Mouse (Mus musculus): Measurements from ENCODE around the gene Braf.
"Not testable (repeated sequence)": the region's sequence is repeated elsewhere in the genome, so short reads cannot be mapped to it uniquely, and the experiment has no call there.

Braf gene

DNA sequence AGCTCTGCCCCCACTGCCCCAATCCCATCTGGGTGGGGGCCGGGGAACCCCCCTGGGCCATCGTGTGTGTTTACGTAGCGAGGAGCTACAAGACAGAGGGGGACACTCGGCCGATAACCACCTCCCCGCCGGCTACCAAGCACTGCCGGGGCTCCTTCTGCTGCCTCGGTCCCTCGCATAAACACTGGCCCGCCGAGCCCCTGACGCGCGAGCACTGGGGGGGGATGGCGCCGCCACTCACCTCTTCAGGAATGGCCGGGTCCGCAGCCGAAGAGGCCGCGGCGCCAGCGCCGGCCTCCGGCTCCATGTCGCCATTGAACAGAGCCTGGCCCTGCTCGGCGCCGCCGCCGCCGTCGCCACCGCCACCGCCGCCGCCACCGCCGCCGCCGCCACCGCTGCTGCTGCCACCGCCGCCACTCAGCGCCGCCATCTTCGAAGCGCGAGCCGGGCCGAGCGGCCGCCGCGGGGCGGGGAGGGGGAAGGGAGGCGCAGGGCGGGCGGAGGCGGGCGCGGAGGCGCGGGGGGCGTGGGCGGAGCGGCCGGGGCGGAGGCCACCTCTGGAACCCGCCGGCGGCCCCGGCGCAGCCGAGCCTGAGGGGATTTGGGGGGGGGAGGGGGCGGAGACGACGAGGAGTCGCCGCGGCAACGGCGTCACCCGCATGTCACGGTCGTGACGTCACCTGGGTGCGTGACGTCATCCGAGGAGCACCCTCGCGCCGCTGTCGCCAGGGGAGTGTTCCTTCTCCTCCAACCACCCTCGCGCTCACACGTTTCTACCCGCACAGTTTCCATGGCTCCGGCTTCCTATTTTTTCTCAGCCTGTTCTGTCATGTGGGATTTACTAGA is at the start of gene Braf:
TSS of gene Braf (minus strand) at position 598 of the 846 bp plus-strand sequence.
- DNase-seq (ENCODE audit: low read depth, low spot score), result peak; percentile 72

DNA sequence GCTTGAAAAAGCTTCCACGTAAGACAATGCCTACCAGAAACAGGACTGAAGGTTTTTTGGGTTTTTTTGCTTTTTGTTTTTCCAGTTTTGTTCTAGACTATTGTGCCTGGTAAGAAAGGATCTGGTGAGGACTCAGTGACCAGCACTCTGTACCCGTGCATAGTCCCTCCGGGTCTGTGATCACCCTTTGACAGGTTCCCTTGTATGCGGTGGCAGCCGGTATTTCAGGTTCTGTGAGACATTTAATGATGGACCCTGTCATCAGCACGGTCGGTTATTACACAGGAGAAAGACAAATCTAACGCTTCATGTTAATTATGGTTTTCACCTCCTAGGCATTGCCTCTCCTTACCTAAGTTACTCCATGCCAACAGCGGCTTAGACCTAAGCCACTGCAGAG is 49.8 kb upstream of the Braf start:
- DNase-seq (ENCODE audit: low read depth, low spot score), result no peak

DNA sequence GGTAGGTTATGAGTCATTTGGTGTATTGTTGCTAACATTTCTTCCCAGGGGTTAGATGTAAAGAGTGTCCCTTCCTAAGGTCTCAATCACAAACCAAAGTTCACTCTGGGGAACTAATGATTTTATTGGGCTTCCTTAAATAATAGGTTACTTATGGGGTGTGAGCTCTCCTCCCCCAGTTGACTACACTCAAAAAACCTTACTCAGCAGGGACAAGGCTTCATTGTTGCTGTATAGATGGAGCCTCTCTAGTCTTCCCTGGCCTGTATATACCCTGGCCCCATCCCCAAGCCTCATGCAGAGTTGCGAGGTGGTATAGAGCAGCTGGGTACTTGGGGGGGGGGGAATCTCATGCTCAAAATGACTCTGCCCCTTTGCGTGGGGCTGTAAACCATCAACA is 32.0 kb upstream of the Braf start:
- no peak for DNase-seq (ENCODE audit: low read depth, low spot score)

DNA sequence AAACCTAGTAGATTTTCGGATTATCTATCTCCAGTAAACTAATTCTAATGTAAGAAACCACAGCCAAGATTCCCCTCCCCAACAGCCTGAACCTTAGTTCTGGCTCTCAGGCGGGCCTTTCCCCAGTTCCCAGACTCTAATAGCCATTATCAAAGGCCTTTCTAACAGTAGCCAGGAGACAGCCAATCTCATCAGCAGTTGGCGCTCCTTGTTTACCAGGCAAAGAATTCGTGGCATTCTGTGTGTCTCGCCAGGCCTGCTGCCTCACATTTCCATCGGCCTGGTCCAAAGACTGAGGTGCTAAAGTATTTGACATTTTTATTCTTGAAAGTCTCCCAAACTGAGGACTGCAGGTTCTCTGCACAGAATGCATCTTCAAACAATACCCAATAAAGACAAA is 24.6 kb upstream of the Braf start:
- no peak for DNase-seq (ENCODE audit: low read depth, low spot score)

DNA sequence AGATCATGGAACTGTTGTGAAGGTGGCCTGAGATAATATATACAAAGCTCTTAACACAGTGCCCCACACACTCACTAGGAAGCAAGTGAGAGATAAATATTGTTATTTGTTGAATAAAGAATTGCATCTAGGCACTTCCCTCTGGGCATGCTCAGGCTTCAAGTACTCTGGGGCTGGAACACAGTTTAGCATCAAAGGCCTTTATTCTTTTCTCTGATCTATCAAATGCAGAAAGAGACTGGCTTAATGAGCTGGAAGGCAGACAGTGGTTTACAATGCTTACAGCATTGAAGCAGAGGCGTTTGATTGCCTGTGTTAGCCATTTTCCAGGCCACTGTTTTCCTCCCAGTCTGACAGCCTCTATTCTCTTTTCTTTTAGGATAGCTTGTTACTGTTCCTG is 21.8 kb upstream of the Braf start:
- DNase-seq (ENCODE audit: low read depth, low spot score), result no peak

DNA sequence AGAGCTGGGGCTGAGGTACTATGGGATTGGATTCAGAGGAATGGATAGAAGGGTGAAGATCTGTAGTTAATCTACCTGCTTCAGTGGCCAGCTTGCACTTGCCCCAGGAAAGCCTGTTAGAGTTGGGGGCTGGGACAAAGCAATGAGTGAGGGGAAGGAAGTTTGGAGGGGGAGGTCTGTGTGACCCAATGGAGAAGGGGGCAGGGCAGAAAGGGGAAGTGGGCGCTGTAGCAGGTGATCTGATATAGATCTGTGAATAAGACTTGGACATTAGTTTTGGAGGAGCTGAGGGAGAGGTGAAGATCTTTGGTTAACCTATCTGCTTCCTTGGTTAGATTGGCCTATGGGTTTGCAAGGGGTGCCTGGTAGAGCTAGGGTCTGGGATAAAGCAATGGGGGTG is 20.2 kb upstream of the Braf start:
- no peak for DNase-seq (ENCODE audit: low read depth, low spot score)

DNA sequence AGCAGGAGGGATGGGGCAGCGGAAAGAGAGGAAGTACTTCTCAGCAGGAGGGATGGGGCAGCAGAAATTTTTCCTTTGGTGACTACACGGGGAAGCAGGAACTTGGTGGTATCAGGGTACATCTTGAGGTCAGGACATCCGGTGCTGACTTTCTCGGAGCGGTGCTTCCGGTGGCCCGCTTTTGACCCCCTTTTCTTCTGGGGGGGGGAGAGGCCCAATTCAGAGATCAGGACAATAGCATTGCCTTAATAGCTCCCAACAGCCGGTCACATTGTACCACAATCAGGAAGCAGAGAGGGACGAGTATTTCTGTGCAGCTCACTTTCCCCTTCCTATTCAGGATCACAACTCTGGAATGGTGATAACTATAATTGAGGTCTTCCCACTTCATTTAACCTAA is 14.4 kb upstream of the Braf start:
- not testable (repeated sequence) for DNase-seq (ENCODE audit: low read depth, low spot score)

DNA sequence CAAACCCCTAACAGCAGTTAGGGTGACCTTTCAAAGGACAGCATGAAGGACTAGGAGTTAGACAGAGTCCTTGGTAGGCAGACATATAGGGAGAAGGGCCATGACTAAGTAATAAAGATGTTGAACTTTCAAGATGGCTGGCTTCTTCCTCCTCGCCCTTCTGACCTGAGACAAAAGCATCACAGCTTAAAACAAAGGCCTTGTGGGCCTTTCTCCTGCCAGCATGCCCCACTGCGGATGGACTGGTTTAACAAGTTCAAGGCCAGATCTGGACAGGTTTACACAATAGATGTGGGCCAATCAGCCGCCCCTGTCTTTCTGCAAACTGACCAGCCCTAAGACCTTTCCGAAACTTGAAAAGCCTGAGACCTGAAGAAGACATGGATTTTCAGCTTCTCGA is 2.8 kb upstream of the Braf start:
- no peak for DNase-seq (ENCODE audit: low read depth, low spot score)

DNA sequence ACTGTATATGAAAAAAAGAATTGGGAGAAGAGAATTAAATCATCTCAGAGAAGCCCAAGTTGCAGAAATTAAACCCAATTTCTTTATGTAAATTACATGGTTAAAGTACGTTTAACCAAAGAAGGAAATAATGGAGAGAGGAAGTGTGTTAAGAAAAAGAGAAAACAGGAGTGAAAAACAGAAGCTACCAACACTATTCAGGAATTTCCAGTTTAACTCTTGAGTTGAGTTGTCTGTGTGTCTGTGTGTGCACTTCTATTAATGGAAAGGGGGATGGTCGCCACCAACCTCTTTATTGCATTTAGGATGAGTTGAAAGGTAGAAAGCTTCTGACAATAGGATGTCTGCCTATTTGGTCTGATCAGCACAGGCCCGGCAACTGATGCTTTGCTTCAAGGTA is 886 bp upstream of the Braf start:
- no peak for DNase-seq (ENCODE audit: low read depth, low spot score)

DNA sequence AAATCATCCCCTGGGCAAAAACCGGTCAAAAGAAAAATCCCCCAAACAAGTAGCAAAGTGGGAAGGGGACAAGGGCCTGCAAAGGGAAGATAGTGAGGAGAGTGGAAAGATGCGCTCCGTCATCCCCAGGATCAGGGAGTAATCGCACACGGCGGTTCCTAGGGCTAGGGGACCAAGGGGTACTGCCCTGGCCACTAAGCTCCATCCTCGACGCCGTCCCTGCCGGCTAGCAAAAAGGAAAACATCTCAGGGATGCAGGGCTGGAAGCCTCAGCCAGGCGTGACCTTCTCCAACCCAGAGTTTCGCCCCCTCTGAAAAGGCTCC is 759 bp downstream of the Braf start:
- no peak for DNase-seq (ENCODE audit: low read depth, low spot score)

DNA sequence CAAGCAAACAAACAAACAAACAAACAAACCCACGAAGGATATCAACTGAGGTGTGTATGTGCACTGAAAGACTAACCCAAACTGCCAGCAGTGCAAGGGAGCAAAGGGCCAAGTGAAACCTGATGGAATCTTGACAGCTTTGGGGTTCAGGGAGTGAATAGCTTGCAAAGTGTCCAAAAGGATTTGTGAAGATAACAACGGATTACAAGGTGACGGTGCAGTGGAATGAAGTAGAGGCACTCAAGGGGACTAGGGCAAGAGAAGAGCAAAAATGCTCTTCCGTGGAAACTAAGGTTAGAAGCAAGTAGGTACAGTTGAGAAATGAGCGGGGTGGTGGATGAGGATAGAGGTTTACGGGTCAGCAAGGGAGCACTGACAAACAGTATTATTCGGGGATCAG is 1.2 kb downstream of the Braf start:
- peak; percentile 29 for DNase-seq (ENCODE audit: low read depth, low spot score)

DNA sequence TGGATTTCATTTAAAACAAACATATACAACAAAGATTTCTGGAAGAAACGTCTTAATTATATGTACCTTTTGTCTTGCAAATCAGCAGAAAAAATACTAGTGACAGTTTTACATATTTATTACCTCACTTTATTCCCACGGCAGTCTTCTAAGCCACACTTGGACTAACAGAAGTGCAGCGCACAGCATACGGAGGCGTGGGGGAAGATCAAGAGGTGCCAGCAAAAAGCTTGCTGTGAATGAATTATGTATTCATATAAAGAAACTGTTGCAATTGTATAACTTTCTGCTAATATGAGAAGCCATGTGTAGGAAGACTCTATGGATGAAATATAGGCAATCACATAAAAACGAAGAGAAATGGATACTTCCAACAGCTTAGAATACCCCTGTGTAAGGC is 6.7 kb downstream of the Braf start:
- DNase-seq (ENCODE audit: low read depth, low spot score), result no peak

DNA sequence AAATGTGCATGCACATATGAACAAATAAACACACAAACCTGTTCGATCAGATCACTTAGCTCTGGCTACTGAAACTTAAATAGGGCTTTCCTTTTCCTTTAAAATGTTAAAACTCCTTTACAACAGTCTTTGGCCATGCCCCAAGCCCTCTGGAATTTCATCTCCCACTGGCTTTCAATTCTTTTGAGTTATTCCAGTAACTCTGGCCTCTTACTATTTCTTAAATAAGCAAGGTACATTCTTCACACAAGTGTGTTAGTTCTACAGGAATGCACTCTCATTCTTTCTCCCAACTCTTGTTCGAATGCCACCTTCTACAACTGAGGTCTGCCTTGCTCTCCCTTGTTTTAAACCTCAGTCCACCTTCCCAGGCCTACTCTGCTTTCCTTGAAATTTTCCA is 8.2 kb downstream of the Braf start:
- DNase-seq (ENCODE audit: low read depth, low spot score), result no peak

DNA sequence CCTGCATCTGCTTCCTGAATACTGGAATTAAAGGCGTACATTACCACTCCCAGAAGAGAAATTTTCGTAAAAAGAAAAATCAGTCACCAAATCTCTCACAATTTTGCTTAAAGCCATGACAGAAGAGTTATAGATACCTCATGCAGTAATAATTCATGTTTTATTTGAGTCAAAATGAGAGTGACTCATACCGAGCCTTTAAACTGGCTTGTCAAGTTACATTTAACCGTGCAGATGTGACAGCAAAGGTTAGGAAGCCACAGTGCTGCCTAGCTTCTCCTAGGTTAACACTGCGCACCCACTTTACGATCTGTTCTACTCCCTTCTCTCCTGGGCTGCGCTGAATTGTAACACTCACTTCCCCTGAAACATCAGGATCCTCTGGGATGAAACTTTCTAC is 10.9 kb downstream of the Braf start:
- DNase-seq (ENCODE audit: low read depth, low spot score), result no peak

DNA sequence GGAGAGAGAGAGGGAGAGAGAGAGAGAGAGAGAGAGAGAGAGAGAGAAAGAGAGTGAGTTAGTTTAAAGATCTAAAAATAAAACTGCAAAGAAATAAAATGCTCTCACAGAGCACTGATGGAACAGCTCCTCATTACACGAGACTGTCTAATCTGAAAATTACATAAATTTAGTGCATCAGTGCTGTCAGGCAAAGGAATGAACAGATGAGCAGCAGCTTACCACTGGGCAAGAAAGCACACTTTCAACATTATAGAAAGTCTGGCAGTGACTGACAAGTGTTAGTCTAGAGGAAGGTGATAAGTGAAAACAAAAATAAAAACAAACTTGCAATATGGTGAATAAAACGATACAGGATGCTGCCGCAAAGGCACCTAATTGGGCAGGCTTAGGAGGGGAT is 11.9 kb downstream of the Braf start:
- DNase-seq (ENCODE audit: low read depth, low spot score), result no peak

DNA sequence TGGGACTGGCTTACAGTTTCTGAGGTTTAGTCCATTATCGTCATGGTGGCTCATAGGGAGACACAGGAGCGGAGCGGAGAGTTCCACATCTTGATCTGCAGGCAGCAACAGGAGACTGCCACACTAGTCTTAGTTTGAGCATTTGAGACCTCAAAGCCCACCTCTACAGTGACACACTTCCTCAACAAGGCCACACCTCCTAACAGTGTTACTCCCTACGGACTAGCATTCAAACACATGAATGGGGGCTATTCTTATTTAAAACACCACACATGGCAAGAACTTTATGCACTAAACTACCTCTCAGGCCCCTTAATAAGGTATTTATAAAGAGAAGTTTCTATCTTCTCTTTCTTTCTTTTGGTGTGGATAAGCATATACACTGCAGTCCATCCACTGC is 19.6 kb downstream of the Braf start:
- DNase-seq (ENCODE audit: low read depth, low spot score), result no peak

DNA sequence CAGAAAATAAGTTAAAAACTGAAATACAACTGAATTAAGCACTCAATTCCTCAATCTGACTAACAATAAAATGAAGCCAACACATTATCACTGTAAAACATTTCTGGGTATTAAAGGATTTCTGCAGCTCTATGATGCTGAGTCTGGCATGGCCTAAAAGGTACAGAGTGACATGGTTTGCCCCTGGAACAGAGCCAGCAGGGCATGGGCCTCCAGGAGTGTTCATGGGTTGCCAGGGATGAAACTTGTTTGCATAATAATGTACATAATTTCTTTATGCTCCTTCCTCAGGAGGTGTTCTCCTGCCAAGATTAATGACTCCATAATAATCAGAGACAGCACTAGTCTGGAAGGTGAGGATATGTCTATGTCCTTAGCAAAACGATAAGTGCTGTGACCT is 32.1 kb downstream of the Braf start:
- no peak for DNase-seq (ENCODE audit: low read depth, low spot score)

DNA sequence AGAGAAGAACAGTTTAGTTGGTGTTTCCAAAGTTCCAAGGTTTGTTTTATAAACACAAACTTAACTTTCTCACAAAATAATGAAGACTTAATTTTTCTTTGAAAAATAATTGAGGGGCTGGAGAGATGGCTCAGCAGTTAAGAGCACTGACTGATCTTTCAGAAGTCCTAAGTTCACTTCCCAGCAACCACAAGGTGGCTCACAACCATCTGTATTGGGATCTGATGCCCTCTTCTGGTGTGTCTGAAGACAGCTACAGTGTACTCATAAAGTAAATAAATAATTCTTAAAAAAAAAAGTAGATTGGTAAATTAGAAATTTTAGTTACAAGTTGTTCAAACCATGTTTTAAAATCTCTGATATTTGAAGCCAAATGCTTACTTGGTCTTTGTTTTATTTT is 38.4 kb downstream of the Braf start:
- DNase-seq (ENCODE audit: low read depth, low spot score), result not testable (repeated sequence)

DNA sequence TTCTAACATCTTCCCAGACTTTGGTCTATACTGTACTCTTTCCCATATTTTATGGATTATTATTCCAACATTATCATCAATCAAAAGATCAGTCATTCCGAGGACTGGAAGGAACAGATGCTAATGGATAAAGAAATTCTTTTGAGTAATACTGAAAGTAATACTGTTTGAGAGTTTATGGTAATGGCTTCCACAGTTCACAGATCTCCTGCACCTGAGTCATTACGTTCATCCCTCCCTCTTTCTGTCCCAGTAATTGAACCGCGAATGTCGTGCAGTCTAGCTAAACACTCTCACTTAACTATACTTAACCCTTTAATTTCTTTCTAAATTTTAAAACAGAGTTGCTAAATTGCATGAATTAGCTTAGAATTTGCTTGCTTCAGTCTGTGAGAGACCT is 43.5 kb downstream of the Braf start:
- DNase-seq (ENCODE audit: low read depth, low spot score), result no peak

DNA sequence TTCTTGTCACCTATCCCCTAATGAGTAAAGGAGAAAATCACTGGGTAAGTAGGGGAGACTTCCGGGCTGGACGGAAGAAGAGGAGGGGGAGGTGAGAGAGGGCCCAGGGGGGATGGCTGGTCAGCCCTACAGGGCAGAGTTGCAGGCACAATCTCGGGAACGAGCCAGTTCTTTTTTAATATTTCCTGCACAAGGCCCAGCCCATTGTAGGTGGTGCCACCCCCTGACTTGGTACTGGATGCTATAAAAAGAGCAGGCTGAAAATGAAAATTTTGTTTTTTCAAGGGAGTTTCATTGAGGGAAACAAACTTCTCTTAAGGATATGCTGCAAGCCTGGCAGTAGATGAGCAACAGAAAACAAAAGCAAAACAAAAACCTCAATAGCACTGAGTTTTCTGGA is 44.7 kb downstream of the Braf start:
- no peak for DNase-seq (ENCODE audit: low read depth, low spot score)

DNA sequence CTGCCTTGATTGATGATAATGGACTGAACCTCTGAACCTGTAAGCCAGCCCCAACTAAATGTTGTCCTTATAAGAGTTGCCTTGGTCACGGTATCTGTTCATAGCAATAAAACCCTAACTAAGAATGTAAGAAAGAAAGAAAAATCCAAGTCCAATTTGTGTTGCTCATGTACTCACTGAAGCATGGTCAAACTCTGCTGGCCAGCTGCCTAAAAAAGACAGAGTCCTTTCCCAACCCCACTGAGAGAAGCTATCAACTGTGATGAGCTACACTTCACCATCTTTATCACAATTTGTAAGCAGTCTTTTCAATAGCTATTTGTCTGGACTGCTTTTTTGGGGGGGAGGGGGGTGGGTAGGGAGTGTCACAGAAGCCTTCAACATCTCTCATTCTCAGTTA is 47.0 kb downstream of the Braf start:
- no peak for DNase-seq (ENCODE audit: low read depth, low spot score)

DNA sequence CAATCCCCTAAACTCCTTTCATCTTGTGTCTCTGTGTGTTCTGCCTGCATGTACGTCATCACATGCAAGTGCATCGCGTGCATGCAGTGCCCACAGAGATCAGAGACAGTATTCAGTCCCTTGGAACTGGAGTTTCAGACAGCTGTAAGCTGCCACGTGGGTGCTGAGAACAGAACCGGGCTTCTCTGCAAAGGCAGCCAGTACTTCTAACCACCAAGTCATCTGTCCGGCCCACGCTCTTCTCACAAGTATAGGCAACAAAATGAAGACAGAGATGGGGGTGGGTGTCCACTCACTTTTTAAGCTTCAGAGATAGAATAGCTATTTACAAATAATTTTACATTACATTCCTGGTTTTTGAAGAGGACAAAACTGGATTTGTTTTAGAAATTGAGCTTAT is 50.2 kb downstream of the Braf start:
- no peak for DNase-seq (ENCODE audit: low read depth, low spot score)

DNA sequence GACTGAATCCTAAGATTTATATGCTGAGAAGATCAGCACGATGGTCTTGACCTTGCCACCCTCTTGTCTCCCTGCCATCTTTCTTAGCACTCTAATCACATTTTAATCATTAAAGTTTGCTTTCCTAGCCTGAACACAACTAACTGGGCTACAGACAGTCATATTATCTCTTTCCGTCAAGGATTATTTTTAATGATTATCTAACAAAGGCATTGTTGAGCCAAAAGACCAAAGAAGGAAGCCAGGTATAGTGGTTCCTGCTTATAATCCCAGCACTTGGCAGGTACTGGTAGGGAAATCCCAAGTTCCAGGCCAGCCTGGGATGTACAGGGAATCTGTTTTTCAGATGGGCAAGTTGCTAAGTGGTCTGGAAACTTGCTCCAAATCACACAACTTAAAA is 114.0 kb downstream of the Braf start:
- DNase-seq (ENCODE audit: low read depth, low spot score), result no peak

DNA sequence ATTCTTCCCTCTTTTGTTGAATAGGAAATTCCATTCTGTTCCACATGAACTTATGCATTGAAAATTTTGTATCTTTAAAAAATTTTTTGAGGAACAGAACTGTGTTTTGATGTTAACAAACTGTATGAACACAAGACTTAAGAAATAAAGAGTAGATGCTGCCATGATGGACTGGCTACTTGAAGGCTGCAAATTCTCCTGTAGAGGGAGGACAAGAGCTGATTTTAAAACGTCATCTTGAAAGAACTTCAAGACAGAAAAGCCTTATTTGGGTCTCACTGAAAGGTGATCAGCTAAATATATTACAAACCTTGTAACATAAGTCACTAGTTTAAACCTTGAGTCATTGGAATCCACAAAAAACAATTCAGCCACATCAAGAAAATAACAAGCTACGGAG is 115.1 kb downstream of the Braf start:
- no peak for DNase-seq (ENCODE audit: low read depth, low spot score)

Measured in c-Kit-negative CD71-positive TER-119-positive erythroid progenitor cells, embryonic 14.5 days (primary cell).